Mouse (Mus musculus) heart, adult 8-10 months (tissue): ENCODE data around the gene Oscp1. TPM values are rescaled to one million over a fixed set of nuclear protein-coding genes. Genes with fewer than 3 reads are reported as not detected.
"Not testable (repeated sequence)": the region's sequence is repeated elsewhere in the genome, so short reads cannot be mapped to it uniquely, and the experiment has no call there.

Experiments used
- DNase-seq: peaks from one replicate; pipeline ENCODE4 v3.0.0; 2022; ENCODE audit warnings: low spot score
- total RNA-seq, 4 experiments: library from RNA; stranded (reverse); gene quantifications; 2 replicates each; pipeline ENCODE4 v1.2.4; 2022

The Oscp1 gene
- total RNA-seq, 4 experiments from 2014 or later, result 1.4 to 3.0 (median 2.2) TPM

DNA sequence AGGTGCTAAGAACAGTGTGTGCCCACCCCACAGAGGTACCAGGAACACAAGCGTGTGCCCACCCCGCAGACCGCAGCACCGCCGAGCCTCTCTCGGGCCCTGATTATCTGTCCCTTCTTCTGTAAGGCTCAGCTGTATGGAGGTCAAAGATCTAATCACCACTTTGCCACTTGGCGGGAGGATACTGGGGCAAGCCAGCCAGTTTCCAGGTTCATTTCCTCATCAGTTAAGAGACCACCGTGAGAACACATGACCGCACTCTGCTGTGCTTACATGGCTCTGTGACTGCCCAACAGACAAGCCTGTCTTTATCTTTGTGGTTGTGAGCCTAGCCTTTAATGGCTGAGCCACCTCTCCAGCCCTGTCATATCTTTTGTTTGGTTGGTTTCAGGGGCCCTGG lies 24.7 kb downstream of the Oscp1 start:
- DNase-seq, result no peak

DNA sequence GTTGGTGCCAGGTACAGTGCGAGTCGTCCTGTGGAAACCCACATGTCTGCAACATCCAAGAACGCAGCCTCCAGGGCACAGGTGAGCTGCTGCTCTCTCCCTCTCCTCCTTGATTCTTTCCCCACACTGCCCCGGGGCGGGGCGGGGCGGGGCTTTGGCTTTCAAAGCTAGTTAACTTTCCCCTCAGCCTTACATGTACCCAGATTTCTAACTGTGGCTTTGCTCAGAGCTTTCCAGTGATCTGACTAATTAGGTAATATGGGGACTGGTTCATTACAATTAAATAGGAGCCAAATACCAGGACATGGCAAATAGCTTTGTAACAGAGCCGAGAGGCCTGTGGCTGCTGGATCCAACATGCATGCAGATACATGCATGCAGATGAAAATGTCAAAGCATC lies 26.0 kb downstream of the Oscp1 start:
- no peak for DNase-seq

DNA sequence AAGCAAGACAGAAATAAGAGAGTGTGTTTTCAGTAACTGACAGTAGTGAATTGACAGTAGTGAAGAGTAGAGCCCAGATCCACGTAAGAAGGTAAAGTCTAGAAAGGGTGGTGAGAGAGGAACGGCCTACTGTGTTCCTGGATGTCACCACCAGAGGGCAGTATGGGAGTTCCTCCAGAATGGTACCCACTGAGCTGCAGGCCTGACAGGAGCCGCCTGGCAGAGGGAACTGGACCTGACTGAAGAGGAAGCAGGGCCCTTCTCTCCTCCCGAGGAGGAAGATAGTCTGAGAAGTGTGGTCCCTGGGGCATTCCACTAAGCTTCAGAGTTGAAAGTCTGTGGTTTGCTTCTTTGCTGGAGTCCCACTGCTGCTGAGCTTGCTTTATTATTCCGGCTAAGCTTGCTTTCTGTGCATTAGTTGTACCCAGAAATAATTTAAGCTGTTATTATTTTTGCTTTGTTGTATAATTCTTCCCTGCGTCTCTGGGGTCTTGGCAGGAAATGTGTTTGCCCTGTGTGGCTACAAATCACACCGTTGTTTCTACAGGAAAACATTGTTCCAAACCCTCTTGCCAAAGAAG lies 27.7 kb downstream of the Oscp1 start:
- peak; percentile 79 for DNase-seq

DNA sequence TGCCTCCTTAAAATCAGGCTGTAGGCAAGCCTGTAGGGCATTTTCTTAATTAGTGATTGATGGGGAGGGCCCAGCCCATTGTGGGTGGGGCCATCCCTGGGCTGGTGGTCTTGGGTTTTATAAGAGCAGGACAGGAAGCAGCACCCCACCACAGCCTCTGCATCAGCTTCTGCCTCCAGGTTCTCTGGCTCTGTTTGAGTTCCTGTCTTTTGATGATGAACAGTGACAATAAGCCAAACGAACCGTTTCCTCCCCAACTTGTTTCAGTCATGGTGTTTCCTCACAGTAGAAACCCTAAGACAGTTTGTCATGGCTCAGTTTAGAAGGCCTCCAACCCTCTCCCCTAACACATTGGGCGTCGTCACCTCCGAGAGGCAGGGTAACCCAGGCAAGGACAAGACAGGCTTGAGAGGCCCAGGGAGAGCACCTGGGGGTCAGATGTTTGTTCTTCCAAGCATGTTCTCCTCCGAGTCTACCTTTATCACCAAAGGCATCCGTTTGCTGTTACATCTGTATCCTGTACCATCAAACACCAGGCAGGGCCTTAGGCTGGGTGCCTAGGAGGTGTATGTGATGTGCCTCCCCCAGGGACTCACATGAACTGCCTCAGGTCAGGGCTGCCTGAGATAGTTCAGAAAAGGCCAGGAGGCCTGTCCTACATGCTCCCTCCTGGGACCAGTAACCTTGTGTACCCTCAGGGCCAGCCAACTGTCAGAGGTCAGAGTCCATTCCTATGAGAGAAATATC lies 31.9 kb downstream of the Oscp1 start:
- DNase-seq, result no peak

DNA sequence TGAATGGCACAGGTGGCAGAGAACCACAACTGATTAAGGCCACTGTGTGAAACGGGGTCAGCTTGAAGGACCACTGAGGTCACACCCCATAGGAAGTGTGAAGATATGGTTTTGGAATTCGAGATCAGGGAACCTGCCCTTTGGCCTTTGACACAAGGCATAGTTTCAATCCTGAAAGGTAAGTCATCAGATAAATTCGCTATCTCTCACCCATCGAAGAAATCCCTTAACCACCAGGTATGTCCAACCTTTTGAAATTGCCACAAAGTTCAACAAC lies 32.4 kb downstream of the Oscp1 start:
- no peak for DNase-seq

DNA sequence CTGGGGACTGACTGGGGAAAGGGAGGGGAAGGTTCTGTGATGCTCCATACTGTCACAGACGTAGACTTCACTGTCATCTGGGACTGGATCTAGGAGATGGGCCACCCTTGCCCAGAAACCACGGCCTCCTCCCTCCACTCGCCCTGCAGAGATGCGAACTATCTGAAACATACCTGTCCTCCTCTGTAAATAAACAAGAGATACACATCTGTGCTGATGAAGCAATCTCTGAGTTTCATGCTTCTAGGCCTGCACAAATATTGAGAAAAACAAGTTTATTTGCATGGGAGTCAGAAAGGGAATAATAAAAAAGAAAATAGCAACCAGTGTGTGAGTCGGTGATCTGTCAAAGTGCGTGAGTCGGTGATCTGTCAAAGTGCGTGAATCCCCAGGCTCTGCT lies 33.5 kb downstream of the Oscp1 start:
- no peak for DNase-seq

DNA sequence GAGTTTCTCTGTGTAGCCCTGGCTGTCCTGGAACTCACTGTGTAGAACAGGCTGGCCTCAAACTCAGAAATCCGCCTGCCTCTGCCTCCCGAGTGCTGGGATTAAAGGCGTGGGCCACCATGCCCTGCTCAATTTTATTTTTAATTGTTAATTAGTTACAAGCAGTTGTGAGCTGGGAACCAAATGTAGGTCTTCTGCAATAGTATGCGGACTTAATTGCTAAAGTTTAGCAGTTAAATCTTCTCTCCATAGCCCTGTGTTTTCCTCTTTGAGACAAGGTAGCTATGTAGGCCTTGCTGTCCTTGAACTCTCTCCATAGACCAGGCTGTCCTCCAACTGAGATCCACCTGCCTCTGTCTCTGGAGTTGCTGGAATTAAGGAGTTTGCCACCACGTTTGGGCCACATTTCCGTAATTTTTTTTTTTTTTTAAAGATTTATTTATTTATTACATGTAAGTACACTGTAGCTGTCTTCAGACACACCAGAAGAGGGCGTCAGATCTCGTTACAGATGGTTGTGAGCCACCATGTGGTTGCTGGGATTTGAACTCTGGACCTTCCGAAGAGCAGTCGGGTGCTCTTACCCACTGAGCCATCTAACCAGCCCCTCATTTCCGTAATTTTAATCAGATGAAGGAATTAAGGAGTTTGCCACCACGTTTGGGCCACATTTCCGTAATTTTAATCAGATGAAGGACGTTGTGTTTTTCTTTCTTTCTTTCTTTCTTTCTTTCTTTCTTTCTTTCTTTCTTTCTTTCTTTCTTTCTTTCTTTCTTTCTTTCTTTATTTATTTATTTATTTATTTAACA lies 37.5 kb downstream of the Oscp1 start:
- not testable (repeated sequence) for DNase-seq

DNA sequence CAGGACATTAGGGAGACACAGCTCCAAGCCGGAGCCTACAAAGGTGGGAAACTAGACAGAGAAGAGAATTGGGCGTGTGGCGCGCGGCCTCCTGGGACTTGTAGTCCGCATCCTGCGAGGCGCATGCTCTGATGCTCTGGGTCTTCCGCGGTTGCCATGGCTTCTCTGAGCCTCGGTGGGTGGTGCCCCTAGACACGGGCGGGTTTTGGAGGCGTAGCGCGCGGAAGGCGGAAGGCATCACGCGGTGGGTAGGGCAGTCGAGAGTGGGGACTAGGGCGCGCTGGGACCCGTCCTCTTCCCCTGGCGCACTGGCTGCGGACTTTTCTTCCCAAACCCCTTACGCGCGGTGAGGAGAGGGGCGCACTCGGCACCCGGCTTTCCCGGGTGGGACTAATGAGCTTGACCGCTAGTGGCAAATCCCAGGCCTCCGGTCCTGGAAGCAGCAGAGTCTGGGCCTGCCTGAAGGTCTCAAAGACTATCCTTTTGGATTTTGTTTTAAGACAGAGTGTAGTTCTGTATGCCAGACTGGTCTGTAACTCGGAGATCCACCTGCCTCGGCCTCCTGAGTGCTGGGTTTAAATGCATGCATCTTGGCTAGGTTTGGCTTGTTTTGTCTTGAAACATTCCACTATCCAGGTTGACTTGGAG lies 38.2 kb downstream of the Oscp1 start, which contains the start of gene Lsm10:
TSS of gene Lsm10 (plus strand) at position 160 of the 648 bp plus-strand sequence.
- DNase-seq, result peak; percentile 95

DNA sequence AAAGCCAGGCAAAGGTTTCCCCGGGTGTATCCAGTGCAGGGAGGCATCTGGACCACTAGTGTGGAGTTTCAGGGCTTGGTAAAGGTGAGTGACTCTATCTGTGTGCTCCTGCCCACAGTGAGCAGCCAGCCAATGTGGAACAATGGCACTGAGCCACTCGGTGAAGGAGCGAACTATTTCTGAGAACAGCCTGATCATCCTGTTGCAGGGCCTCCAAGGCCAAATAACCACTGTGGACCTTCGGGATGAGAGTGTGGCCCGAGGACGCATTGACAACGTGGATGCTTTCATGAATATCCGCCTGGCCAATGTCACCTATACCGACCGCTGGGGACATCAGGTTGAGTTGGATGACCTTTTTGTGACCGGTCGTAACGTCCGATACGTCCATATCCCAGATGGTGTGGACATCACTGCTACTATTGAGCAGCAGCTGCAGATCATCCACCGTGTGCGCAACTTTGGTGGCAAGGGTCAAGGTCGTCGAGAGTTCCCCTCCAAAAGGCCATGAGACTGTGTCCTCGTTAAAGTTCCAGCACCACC lies 39.4 kb downstream of the Oscp1 start:
- DNase-seq, result no peak

DNA sequence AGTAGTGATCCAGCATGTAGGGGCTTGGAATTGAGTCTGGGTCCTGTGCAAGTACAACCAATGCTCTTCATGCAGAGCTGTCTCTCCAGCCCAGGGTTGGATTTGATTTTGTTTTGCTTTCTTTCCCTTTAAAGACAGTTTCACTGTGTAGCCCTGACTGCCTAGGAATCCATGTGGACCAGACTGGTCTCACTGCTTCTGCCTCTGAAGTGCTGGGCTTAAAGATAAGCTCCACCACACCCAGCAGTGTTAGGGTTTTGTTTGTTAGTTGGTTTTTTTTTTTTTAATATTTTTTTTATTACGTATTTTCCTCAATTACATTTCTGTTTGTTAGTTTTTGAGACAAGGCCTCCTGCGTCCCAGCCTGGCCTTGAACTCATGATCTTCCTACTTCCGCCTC lies 41.0 kb downstream of the Oscp1 start:
- no peak for DNase-seq

DNA sequence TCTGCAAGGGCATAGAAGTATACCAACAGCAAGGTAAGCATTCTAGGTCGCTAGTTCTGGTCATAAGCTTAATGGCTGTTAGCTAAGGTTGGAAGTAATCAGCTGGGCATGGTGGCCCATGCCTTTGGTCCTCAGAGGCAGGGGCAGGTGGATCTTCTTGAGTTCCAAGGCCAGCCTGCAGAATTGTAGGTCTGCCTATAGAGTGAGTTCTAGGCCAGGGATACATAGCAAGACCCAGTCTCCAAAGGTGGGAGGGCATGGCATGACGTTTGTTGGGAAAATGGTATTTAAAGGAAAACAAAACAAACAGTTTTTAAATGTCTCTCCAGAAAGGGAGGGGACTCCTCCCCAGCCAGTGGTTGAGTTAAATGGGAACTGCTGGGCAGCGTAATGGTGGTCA lies 42.4 kb downstream of the Oscp1 start:
- DNase-seq, result no peak

DNA sequence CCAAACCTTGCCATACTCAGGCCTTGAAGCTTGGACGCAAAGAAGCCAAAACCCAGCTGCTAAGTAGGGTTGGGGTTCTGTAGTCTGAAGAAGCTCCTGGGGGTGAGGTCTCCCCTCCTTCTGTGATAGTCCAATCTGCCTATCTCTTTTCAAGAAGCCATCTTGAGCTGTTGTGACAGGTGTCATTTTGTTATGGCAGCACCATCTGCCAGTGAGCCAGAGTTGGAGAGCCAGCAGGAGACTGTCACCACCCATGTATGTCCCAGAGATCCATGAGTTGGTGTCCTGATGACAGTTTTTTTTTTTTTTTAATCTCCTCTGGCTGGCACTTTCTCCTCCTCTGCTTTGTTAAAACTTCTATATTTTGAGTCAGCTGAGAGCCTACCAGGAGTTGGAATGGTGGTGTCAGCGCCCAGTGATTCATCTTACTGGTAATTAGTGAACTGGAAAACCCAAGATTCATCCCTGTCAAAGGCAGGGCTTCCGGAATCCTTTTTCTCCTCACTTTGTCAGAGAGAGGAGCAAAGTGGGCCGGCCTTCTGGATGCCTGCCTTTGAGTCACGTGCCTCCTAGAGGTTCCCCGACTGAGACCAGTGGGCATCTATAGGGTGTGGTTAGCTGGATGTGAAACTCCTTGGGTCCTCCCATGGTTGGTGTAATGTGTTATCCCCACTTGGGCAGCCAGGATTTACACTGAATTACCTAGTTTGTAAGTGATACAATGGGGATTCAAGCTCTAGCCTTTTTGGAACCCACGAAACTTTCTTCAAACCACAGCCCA lies 43.9 kb downstream of the Oscp1 start:
- no peak for DNase-seq

DNA sequence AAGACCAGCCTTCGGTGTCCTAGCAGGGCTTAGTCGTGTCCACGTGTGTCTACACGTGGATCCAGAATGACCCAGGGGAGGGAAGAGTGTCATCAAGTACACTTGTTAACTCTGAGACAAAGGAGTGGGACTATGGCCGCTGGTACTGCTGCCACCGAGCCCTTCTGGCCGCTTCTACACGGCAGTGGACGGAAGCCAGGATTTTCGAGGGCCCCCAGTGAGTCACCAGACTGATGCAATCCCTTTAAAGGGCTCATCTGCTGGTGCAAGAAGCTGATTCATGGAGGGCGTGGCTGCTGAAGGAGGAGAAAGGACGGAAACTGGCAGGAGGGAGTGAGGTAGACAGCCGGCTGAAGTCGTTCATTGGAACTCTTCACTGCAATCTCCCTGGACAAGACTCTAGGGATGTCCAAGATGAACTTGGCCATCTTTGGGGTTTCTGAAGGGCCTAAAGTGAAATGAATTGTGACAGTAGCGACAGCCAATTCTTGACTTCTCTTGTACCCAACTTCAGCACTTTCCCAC lies 44.8 kb downstream of the Oscp1 start:
- DNase-seq, result peak; percentile 91

DNA sequence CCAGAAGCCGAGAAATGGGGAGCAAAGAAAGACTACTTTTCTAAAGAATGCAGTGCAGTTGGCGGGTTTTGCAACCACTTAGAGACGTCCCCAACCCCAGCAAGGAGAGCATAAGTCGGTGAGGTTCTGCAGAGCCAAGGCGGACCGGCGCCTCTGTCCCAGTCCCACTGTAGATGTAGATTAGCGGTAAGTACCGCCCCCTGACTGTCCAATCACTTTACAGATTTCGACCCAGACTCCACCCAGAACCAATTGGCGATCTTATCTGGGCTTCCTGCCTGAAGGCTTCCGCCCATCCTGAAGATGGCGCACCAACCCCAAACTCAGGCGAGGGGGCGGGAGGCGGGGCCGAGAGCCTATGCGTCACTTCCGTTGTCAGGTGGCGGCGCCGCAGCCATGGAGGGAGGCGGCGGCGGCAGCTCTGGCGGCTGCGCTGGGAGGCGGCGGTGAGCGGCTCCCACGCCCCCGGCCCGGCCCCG lies 45.3 kb downstream of the Oscp1 start, which contains the start of gene Stk40:
TSS of gene Stk40 (plus strand) at position 368 of the 479 bp plus-strand sequence.
- peak; percentile 97 for DNase-seq

DNA sequence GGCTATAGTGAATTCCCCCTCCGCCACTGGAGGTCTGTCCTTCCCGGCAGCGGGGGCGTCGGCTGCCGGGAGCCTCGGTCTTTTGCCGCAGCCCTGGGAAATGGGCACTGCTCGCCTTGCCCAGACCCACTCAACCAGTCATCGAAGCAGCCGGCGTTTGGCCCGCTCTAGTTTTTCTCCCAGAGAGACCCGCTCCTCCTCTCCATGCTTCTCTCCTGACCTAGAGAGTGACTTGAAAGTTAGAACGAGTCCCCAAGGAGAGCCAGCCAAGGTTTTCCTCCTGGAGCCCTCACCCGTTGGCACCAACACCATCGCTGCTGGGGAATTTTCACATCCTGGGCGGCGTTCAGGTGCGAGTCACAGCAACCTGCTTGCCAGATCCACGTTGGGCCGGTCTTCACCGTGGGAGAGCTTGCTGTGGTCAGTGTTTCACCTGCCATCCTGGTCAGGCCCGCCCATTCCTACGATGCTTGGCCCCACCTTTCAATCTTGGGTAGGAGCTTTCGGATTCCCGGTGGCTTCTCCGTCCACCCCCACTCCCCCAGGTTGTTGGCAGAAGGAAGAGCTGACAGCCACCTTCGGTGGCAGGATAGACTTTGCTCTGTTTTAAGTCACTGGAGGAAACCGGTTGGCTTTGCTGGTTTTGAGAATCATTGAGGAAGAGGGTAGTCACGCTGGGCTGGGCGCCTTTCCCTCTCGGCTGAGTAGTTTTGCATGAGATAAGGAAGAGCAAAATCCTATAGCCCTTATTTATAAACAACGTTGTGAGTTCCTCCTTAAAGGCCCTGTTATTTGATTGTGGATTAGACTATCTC lies 46.1 kb downstream of the Oscp1 start:
- DNase-seq, result no peak

DNA sequence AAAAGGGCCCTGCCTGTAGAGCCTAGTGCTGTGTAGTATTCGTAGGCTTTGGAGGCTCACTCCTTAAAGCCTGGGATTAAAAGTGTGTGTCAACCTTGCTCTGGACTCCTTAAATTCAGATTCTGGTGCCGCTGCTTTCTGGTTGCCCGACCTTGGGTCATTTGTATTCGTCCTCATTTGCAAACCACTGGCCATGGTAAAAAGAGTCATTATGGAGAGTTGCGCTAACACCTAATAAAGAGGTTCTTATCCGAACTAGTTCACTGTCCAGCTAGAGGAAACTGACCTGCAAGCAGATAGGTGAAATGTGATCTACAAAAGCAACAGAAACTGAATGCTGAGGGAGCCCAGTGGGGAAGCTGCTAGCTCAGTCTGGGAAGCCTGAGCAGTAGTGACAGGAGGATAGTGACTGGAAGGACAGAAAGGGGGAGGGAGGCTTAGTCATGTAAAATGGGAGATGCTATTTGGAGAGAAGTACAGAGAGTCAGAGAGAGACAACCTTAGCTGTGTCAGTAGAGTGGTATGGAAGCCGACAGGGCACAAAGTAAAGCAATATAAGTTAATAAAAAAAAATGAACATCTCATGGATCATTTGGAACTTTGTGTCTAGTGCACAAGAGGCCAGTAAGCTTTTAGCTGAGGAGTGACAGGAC lies 46.9 kb downstream of the Oscp1 start:
- no peak for DNase-seq

DNA sequence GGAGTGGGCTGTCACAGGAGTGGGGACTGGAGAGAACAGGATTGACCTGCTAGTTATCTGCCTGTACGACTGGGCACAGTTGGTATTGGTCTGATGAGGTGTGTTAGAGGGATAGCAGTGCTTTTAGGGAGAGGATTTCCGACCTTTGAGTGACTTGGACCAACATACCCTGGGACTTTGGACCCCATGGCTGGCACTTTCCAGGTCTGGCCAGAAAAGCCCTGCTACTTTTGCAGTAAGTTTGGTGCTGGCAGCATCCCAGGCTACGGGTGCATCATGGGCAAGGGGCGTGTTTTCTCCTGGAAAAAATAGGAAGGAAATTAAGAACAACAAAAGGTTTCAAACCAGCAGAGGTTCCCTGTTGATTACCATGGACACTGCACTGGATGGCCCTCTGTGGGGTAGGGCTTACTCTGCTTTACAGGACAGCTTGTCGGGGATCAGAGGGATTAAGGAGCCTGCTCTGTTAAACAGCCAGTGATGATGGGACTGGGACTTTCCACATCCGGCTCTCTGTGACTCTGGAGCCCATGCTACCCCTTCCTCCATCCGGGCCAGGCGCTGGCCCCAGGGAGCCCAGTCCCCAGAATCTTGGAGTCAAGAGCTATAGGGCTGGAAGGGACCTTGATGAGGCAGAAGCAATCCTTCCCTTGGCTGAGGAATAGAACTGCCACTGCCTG lies 49.8 kb downstream of the Oscp1 start:
- no peak for DNase-seq

DNA sequence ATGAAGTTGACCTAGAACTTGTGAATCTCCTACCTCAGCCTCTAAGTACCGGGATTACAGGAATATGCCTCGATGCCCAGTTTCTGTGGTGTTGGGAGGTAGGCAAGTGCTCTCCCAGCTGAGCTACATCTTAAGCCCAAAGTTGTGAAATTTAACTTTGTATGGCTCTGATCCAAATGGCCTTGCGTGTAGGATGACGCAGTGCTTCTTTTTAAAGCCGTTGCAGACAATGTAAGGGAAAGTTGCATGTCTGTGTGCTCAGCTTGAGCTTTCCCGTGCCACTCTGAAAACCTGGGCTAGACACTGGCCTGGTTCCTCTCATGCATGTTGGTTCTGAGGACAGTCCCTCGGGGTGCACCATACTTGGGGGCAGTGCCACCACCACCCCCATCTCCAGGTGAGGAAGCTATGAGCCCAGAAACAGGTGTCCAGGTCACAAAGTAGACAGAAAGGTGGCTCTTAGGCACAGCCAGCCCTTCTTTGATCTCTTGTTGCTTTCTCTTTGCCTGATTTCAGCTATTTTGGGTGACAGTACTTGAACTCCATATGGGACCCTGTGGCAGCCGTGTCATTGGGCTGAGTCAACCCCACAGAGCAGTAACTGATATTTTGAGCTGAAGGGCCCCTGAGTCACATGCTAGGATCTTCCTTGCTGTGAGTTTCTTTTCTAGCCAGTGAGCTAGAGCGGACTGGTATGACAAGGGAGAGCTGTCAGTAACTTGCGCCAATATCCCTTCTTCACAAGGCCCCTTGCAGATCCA lies 51.4 kb downstream of the Oscp1 start:
- no peak for DNase-seq
